Mouse (Mus musculus) stomach, embryonic 16.5 days (tissue): Measurements from ENCODE around the gene Capns1. TPM values are rescaled to one million over a fixed set of nuclear protein-coding genes. Genes with fewer than 3 reads are reported as not detected.
"Not testable (repeated sequence)": the region's sequence is repeated elsewhere in the genome, so short reads cannot be mapped to it uniquely, and the experiment has no call there.

Experiments
- ATAC-seq: fragments of 200-750 bp; cut with Nextera tagmentation; 2 replicates; pipeline ENCODE4 v1.8.0; 2017; ENCODE audit warnings: moderate number of reproducible peaks, moderate TSS enrichment; ENCODE audit not compliant: insufficient read depth, low FRiP score
- H3K27ac ChIP-seq: fragments of 300-500 bp; sonication (generic); 2 replicates; pipeline ENCODE4 v1.5.1; 2014; ENCODE audit warnings: low read length
- H3K27me3 ChIP-seq: fragments of 300-500 bp; sonication (generic); 2 replicates; pipeline ENCODE4 v1.6.1; 2014; ENCODE audit warnings: low read length, control low read depth, mixed read lengths; ENCODE audit not compliant: control insufficient read depth, insufficient read depth
- H3K36me3 ChIP-seq: fragments of 300-500 bp; sonication (generic); 2 replicates; pipeline ENCODE4 v1.6.1; 2014; ENCODE audit warnings: low read length; ENCODE audit not compliant: control insufficient read depth, insufficient read depth
- H3K4me1 ChIP-seq: fragments of 300-500 bp; sonication (generic); 2 replicates; pipeline ENCODE4 v1.6.1; 2014; ENCODE audit warnings: low read length, control low read depth, mixed read lengths; ENCODE audit not compliant: control insufficient read depth, insufficient read depth
- H3K4me2 ChIP-seq: fragments of 300-500 bp; sonication (generic); 2 replicates; pipeline ENCODE4 v1.6.1; 2014; ENCODE audit warnings: low read depth, low read length, mixed read lengths
- H3K4me3 ChIP-seq: fragments of 300-500 bp; sonication (generic); replicated peaks from 2 replicates; pipeline ENCODE4 v1.5.1; 2014; ENCODE audit warnings: mild to moderate bottlenecking, low read length
- H3K9ac ChIP-seq: fragments of 300-500 bp; sonication (generic); 2 replicates; pipeline ENCODE4 v1.6.1; 2014; ENCODE audit warnings: low read length
- H3K9me3 ChIP-seq: fragments of 300-500 bp; sonication (generic); replicated peaks from 2 replicates; pipeline ENCODE4 v1.6.1; 2016; ENCODE audit warnings: low read length, control low read depth; ENCODE audit not compliant: control insufficient read depth
- WGBS: fragments of 180-500 bp; shearing (Covaris S2); extraction: QIAGEN DNeasy Blood & Tissue Kit; methylation state at CpG from one replicate; pipeline ENCODE4 v1.1.7; 2014; 5-methylcytosine and 5-hydroxymethylcytosine counted together
- polyA plus RNA-seq: library from polyadenylated mRNA; unstranded; fragments of >200 nt; fragmentation: Nextera tagmentation; extraction: Ambion mirVana; gene quantifications from 2 replicates; pipeline ENCODE4 v1.2.1, GENCODE M21; 2015

The Capns1 gene
- polyA plus RNA-seq, 1 experiment from 2014 or later = 90.0 TPM

GRCm38 (mm10) chr7:30211025-30211424 is 12.4 kb upstream of the Capns1 start:
- no peak overlapping the region for H3K9ac ChIP-seq
- H3K27me3 ChIP-seq = no peaks in the 10 kb centered on the region
- no peaks in the 10 kb centered on the region for H3K9me3 ChIP-seq
- H3K36me3 ChIP-seq = no peaks in the 10 kb centered on the region
- 31% methylated on average over 4 of the region's 4 CpGs for WGBS
- H3K4me3 ChIP-seq = no peak overlapping the region
- ATAC-seq = no peak
- no peak overlapping the region for H3K4me2 ChIP-seq
- H3K27ac ChIP-seq = no peak overlapping the region
- no peaks in the 10 kb centered on the region for H3K4me1 ChIP-seq

- H3K27me3 ChIP-seq, ATAC-seq, H3K9me3 ChIP-seq, H3K9ac ChIP-seq, H3K4me3 ChIP-seq, H3K4me1 ChIP-seq, H3K4me2 ChIP-seq, H3K27ac ChIP-seq, H3K36me3 ChIP-seq: not testable (repeated sequence)
- WGBS = 50% methylated on average over 5 of the region's 5 CpGs
These were observed 7.8 kb upstream of the Capns1 start for GRCm38 (mm10) chr7:30206364-30206763.

GRCm38 (mm10) chr7:30205383-30205782 is 6.8 kb upstream of the Capns1 start:
- 1% methylated on average over 2 of the region's 2 CpGs for WGBS
- Histone ChIP-seq H3K9me3 (no peaks in the 10 kb centered on the region), H3K4me2 (no peak overlapping the region), H3K27me3 (no peaks in the 10 kb centered on the region), H3K4me3 (no peak overlapping the region), H3K4me1 (no peaks in the 10 kb centered on the region), H3K27ac (no peak overlapping the region), H3K9ac (no peak overlapping the region), H3K36me3 (no peaks in the 10 kb centered on the region)
- ATAC-seq = no peak

- H3K36me3 ChIP-seq = no peaks in the 10 kb centered on the region
- 0 out of 2 replicates have a peak overlapping the region, but pooled peaks have one; percentile 2 for H3K4me2 ChIP-seq
- H3K9ac ChIP-seq = no peak overlapping the region
- H3K4me1 ChIP-seq = no peaks in the 10 kb centered on the region
- ATAC-seq = no peak; the same call in 1 of the 2 replicates
- H3K27me3 ChIP-seq = no peaks in the 10 kb centered on the region
- H3K27ac ChIP-seq = no peak overlapping the region
- no peak overlapping the region for H3K4me3 ChIP-seq
- WGBS = 35% methylated on average over 8 of the region's 8 CpGs
- H3K9me3 ChIP-seq = no peaks in the 10 kb centered on the region
These were observed 5.8 kb upstream of the Capns1 start for GRCm38 (mm10) chr7:30204380-30204779.

GRCm38 (mm10) chr7:30202895-30203690 is 4.5 kb upstream of the Capns1 start:
- Histone ChIP-seq H3K4me1 (no peaks in the 10 kb centered on the region), H3K27ac (no peak overlapping the region), H3K4me3 (no peak overlapping the region), H3K4me2 (no peak overlapping the region), H3K9me3 (no peaks in the 10 kb centered on the region), H3K9ac (no peak overlapping the region), H3K36me3 (no peaks in the 10 kb centered on the region), H3K27me3 (no peaks in the 10 kb centered on the region)
- 57% methylated on average over 11 of the region's 11 CpGs for WGBS
- no peak for ATAC-seq

GRCm38 (mm10) chr7:30200661-30201060 is 2.0 kb upstream of the Capns1 start:
- H3K4me2 ChIP-seq, H3K9me3 ChIP-seq, ATAC-seq, H3K4me1 ChIP-seq, H3K36me3 ChIP-seq, H3K9ac ChIP-seq, H3K27me3 ChIP-seq, H3K27ac ChIP-seq, H3K4me3 ChIP-seq: not testable (repeated sequence)
- WGBS = 88% methylated on average over 5 of the region's 5 CpGs

- Histone ChIP-seq H3K9ac (no peak overlapping the region), H3K27me3 (no peaks in the 10 kb centered on the region), H3K9me3 (no peaks in the 10 kb centered on the region), H3K4me3 (no peak overlapping the region), H3K36me3 (no peaks in the 10 kb centered on the region), H3K4me2 (no peak overlapping the region), H3K4me1 (peaks cover 7% of the 10 kb centered on the region), H3K27ac (no peak overlapping the region)
- ATAC-seq = no peak
- WGBS = 81% methylated on average over 5 of the region's 5 CpGs
These were observed 1.6 kb upstream of the Capns1 start for GRCm38 (mm10) chr7:30200200-30200599.

GRCm38 (mm10) chr7:30199498-30200139 is 1.0 kb upstream of the Capns1 start:
- 74% methylated on average over 18 of the region's 18 CpGs for WGBS
- no peak for ATAC-seq
- Histone ChIP-seq H3K4me3 (no peak overlapping the region), H3K36me3 (no peaks in the 10 kb centered on the region), H3K4me1 (peaks cover 9% of the 10 kb centered on the region), H3K9ac (no peak overlapping the region), H3K27ac (no peak overlapping the region), H3K27me3 (no peaks in the 10 kb centered on the region), H3K9me3 (no peaks in the 10 kb centered on the region), H3K4me2 (no peak overlapping the region)

- WGBS = 49% methylated on average over 5 of the region's 5 CpGs
- Histone ChIP-seq H3K9me3 (no peaks in the 10 kb centered on the region), H3K9ac (no peak overlapping the region), H3K36me3 (no peaks in the 10 kb centered on the region), H3K27ac (peak overlapping the region; percentile 13; the same call in 1 of the 2 replicates), H3K27me3 (no peaks in the 10 kb centered on the region), H3K4me1 (peaks cover 19% of the 10 kb centered on the region), H3K4me2 (no peak overlapping the region), H3K4me3 (no peak overlapping the region)
- ATAC-seq = no peak
These were observed 950 bp downstream of the Capns1 start for GRCm38 (mm10) chr7:30197592-30198129.
